Mouse (Mus musculus): ENCODE measurements around the gene Ccnd2.

DNA sequence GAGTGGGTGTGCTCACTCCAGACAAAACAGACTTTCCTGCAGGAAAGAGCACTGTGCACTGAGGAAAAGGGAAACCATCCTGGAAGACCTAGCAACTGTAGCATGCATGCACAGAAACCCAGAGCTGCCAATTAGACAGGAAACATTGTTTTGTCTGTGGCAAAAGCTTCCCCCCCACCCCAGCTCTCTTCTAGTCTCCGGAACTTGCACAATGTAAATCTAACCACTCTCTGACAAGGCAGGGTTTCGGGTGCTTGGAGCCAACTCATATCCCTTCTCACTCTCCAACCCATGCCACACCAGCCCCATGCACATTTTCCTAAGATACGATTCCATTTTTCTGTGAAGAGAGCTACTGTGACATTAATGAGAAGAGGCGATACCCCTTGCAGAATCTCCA lies 13.7 kb upstream of the Ccnd2 start:
- no peak for TF ChIP-seq MAFK (IDR thresholded peaks at IDR 0.05; ENCODE audit: insufficient read depth, low read depth, low read length)
- TF ChIP-seq ZNF384 (IDR thresholded peaks at IDR 0.05; ENCODE audit: low read depth, low read length) = no peak
